Mouse (Mus musculus): ENCODE results near the gene Chd4.

The Chd4 gene

DNA sequence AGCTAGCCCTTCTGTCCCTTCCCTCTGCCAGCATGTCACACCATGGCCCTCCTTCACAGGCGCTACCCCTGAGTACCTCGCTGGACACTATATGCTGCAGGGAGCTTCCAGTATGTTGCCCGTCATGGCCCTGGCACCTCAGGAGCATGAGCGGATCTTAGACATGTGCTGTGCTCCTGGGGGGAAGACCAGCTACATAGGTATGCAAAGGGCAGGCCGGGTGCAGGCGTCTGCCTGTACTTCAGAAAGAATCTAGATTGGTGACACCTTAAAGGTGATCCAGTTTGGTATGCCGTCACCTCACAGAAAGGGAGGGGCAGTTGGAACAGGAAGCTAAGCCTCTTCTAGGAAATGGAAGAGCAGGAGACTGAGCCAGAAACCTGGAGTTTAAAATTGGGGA lies 44.0 kb downstream of the Chd4 start:
- no peak for DNase-seq (ENCODE audit: low spot score)

DNA sequence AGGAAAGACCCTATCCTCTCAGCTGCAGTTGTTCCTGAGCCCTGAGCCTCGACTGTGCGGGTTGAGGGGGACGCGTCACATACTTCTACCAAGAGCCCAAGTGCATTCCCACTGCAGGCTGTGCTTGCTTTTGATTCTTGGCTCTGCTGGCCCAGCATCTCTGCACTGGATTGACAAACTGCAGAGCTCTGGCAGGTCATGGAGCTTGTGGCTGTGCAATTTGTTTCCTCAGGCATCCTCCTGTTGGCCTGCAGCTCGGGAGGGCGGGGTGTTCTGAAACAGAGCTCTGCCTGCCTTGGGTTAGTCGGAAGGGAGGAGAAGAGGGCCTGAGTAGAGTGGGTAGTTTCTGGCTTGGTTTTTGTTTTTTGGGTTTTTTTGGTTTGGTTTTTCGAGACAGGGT lies 46.7 kb downstream of the Chd4 start:
- DNase-seq (ENCODE audit: low spot score) = no peak

DNA sequence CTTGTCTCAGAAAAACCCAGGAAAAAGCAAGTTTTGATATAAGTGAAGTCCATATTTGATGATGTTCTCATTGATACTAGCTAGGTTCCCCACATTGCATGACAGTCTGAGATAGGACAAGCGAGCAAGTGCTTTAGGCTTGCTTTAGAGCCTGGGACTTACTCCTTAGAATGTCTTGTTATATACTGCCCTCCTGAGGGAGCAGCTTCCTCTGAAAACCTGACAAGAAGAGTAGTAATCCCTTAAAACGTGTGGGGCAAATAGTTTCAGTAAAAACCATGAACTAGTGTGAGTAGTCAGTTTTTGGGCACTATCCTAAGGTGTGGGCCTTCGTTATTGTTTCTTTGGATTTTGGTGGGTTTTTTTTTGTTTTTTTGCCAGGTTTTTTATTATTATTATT lies 47.3 kb downstream of the Chd4 start:
- no peak for DNase-seq (ENCODE audit: low spot score)

DNA sequence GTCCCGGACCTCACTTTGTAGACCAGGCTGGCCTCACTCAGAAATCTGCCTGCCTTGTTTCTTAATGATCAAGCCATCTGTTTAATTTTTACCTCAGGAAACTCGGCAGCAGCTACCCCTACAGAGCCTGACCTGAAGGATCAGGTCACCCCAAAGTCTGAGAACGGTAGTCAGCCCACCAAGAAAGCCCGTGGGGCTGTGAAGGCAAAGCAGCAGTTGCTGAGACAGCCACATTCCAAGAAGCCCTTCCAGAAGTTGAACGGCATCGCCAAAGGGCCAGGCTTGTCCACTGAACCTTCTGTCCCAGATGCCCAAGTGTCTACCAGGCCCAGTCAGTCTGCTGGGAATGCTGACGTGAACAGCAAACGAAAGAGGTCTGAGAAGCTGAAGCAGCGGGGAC lies 48.1 kb downstream of the Chd4 start:
- no peak for DNase-seq (ENCODE audit: low spot score)

DNA sequence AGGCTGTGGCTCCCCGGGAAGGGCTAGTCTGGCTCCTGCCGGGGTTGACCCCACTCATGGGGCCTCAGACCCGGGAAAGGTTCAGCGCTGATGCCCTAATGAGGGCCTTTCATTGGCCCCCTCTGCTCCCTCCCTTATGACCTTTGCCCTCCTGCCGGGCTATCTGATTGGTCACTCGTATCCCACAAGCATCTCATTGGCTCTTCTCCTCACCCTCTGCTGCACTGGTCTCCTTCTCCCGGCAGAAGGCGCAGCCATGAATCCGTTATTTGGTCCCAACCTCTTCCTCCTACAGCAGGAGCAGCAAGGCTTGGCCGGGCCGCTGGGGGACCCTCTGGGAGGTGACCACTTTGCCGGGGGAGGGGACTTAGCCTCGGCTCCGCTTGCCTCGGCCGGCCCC lies 49.2 kb downstream of the Chd4 start, which contains the start of gene Iffo1:
TSS of gene Iffo1 (plus strand) at position 241 of the 400 bp plus-strand sequence.
- no peak for DNase-seq (ENCODE audit: low spot score)

DNA sequence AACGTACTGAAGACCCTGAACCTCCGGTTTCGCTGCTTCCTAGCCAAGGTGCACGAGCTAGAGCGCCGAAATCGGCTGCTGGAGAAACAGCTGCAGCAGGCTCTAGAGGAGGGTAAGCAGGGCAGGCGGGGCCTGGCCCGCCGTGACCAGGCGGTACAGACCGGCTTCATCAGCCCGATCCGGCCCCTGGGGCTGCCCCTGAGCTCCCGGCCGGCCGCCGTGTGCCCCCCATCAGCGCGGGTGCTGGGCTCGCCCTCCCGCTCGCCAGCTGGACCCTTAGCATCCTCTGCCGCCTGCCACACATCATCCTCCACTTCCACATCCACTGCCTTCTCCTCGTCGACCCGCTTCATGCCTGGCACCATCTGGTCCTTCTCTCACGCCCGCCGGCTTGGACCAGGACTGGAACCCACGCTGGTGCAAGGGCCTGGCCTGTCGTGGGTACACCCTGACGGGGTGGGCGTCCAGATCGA lies 49.7 kb downstream of the Chd4 start:
- DNase-seq (ENCODE audit: low spot score) = no peak

DNA sequence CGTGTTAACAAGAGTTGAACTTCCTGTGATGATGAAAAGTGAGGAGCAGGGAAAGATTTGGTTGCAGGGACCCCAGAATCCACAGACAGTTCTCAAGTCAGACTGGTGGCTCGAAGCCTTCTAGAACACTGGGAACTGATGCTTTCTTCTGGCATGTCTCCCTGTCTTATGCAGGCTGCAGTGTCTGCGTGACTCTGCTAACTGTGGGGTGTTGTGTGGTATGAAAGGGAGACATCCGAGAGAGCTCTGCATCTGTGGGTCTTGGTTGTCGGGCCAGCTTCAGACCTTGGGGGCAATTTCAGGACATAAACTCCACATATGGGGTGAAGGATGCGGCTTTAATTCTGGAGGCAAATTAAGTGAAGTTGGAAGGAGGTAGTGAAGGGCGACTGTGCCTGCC lies 50.4 kb downstream of the Chd4 start:
- no peak for DNase-seq (ENCODE audit: low spot score)

DNA sequence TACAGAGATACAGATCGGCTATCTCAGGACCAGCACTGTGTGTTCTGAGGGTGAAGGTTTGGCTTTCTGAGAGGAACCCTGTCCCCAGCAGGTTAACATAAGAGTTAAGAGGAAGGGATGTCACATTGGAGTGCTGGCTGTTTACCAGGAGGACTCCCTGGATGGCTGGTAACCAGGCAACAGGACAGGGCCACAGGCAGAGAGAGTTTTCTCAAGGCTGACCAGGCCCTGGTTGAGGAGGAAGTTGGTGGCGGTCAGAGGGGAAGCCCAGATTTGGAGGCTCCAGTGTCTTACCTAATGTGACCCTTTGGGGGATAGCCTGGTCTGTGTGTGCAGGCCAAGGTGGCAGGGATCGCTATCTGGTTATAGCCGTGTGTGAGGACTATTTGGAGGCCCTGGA lies 51.0 kb downstream of the Chd4 start:
- DNase-seq (ENCODE audit: low spot score) = no peak

DNA sequence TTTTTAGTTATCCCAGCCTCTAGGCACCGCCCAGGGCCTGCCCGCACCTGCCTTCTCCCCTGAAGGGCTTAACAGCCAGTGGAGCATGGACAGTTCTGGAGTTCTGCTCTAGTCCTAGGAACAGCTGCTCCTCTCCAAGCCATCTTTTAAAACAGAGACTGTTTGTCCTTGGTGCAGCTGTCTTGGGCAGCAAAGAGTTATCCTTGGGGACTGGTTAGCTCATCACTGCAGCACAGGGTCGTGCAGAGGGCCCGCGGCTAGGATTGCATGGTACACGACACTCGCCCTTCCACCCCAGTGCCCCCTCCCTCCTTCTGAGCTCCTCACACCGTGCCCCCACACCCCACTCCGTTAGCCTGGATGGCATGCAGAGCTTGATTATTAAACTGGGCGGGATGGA lies 51.5 kb downstream of the Chd4 start:
- no peak for DNase-seq (ENCODE audit: low spot score)

DNA sequence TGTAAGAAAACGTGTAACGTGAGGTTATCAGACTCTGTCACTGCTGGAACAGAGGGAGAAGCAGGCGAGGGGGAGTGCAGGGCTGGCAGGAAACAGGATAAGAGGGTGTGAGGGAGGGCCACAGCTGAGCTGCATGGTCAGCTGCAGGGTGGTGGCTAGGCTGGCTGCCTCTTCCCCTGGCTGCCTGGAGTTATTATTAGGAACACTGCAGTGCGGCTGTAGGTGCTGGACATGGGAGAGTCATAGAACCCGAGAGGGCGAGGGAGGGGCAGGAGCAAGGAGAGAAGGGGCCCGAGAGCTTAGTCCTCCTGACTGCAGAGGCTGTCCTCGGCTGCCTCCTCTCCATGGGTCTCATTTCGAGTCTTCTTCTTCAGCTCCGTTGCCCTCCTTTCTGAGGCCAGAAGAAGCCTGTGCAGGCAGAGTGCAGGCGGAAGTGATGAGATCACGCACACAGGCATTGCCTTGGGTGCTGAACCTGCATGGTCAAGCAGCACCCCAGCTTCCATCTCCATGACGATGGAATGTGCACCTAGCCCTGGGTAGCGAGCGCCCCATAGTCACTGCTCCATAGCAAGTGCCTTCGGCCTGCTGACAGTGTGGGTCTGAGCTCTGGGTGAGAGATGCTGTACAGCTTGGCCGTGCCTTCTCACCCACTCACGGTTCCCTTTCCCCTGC lies 52.6 kb downstream of the Chd4 start:
- DNase-seq (ENCODE audit: low spot score) = no peak

DNA sequence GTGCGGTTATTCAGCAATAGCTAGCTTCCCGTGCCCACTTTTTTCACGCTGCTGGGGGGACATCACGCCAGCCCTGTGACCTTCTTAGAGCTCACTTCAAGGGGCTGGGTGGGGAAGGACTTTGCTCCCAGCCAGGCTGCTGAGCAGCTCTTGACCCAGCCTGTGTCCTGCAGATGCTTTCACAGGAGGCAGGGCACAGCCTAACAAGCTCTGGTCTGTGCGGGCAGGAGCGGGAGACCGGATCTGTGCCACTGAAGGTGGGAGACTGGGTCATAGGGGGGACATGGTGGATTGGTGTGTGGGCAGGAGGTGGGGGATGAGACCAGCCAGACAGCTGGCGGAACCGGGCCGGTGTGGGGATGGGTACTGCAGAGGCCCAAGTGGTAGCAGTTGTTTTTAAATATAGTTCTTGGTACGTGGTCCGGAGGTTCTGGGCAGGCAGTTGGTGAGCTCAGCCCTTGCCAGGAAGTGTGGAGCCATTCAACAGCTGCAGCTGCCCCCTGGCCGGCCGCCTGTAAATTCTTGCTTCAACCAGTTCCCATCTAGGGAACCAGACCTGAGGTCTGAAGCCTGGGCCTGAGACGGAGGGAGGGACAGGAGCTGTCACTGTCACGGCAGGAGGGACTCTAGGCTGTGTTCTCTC lies 53.3 kb downstream of the Chd4 start:
- DNase-seq (ENCODE audit: low spot score) = no peak

DNA sequence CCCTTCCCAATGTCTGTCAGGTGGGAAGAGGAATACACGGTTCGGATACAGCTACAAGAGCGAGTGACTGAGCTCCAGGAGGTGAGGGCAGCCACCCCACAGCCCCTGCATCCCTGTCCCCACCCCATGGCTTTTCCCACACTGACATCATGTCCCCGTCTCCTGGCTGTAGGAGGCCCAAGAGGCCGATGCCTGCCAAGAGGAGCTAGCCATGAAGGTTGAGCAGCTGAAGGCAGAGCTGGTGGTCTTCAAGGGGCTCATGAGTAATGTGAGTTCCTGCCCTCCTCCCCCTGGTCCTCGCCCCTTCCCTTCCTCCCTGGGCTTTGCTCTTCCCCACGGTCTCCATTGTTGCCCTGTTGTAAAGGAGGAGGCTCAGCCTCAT lies 53.8 kb downstream of the Chd4 start:
- no peak for DNase-seq (ENCODE audit: low spot score)

DNA sequence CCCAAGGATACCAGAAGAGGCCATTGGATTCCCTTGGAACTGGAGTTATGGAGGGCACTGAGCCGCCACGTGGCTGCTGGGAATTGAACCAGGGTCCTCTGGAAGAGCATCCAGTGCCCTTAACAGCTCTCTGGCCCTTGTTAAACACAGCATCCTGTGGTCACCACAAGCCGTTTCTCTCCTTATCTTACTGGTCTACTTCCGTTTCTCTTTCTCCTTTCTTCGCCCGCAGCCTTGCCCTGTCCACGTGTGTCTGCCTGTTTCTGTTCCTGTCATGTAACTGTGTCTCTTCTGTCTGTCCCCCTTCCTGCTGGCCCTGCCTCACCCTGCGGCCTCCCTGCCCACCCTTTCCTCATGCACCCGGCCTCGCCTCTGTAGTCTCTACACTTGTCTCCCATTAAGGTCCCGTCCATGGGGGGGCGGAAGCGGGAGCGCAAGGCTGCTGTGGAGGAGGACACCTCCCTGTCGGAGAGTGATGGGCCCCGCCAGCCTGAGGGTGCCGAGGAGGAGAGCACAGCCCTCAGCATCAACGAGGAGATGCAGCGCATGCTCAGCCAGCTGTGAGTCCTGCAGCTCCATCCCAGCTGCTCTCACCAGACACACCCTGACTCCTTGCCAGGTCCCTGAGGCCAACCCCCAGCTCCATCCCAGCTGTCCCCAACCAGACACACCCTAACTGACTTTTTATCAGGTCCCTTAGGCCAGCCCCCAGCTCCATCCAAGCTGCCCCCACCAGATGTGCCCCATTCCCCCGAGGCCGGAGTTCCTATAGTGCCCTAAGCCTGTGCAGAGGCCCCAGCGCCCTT lies 56.6 kb downstream of the Chd4 start:
- DNase-seq (ENCODE audit: low spot score) = no peak

DNA sequence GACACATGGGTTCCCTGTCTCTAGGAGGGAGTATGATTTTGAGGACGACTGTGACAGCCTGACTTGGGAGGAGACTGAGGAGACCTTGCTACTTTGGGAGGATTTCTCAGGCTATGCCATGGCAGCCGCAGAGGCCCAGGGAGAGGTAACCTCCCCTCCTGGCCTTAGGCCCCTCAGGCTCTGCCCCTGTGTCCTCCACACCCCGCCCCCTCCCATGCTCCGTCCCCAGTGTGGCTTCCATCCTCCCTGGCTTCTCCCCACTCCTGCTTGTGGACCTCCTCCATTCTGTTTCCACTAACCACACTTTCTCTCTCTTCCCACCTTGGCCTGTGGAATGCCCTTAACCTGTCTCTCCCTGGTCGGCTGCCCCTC lies 57.2 kb downstream of the Chd4 start:
- no peak for DNase-seq (ENCODE audit: low spot score)

DNA sequence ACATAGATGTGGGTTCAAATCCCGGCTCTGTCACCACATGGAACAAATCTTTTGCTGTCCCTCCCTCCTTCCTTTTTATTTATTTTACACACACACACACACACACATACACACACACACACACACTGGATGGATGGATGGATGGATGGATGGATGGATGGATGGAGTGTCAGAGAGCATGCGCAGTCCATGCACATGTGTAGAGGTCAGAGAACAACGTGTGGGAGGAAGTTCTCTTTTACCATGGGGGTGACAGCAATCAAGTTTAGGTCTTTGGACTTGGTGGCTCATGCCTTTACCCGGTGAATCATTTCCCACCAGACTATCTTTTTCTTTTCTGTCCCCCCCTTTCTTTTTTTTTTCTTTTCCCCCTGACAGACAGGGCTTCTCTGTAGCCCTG lies 57.9 kb downstream of the Chd4 start:
- no peak for DNase-seq (ENCODE audit: low spot score)

DNA sequence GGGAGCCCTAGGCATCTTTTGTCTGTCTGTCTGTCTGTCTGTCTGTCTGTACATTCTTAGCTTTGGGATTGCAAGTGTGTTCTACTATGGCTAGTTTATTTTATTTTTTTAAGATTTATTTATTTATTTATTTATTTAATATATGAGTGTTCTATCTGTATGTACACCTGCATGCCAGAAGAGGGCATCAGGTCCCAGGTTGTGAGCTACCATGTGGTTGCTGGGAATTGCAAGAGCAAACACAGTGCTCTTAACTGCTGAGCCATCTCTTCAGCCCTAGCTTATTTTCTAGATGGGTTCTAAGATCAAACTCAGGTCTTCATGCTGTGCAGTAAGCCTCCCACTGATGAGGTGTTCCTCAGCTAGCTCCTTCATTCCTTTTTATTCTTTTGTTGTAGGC lies 58.8 kb downstream of the Chd4 start:
- DNase-seq (ENCODE audit: low spot score) = no peak

DNA sequence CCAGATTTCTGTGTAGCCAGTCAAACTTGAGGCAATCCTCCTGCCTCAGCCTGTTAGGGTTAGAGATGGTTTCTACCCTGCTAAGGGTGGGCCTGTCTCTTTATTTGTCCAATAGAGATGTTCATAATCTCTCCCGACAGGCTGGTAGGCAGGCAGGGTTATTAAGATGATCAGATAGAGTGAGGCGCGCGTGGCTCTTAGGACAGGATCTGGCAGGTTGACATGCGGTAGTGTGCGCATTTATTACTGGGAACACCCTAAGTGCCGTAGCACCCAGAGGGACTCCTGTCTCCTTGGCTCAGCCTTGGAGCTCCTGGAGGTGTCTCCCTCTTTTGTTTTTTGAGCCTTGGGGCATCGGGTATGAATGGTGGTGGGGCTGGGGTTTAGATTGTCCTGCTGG lies 59.5 kb downstream of the Chd4 start:
- DNase-seq (ENCODE audit: low spot score) = no peak

DNA sequence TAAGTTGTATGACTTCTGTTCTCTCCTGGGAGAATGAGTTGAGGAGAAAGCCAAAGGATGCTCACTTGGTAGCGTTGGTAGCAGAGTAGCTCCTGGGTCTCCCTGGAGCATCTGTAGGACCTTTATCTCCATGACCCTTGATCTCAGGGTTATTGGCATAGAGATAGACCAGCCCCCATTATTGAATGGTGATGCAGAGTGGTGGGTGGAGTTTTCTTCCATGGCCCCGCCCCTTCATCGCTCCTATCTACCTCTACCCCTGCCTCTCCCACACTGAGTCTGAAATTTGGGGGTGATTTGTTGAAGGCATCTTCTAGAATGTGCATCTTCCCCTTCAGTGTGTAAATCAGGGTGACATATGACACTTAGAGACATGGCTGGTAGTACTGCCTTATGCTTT lies 60.7 kb downstream of the Chd4 start:
- no peak for DNase-seq (ENCODE audit: low spot score)

DNA sequence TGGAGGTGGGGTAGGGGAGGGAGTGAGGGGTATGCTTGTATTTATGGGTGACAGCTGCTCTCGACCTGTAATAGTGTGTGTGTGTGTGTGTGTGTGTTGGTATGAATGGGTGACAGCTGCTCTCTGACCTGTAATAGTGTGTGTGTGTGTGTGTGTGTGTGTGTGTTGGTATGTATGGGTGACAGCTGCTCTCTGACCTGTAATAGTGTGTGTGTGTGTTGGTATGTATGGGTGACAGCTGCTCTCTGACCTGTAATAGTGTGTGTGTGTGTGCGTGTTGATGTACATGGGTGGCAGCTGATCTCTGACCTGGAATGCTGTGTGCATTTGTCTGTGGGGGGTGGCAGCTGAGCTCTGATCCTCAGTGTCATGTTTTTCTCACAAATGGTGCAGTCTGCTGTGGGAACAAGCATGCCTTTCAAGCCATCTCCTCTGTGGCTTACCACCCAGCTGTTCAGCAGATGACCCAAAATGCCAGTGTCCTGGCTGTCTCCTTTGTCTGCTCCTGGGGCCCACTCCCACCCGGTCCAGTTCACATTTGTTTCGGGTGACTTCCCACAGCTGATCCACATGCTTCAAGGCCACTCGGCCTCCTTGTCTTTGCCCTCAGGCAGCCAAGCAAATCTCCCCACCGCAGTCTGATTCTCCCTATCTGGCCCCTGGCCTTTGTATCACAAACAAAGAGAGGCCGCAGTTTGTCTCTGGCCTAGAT lies 61.3 kb downstream of the Chd4 start:
- no peak for DNase-seq (ENCODE audit: low spot score)

DNA sequence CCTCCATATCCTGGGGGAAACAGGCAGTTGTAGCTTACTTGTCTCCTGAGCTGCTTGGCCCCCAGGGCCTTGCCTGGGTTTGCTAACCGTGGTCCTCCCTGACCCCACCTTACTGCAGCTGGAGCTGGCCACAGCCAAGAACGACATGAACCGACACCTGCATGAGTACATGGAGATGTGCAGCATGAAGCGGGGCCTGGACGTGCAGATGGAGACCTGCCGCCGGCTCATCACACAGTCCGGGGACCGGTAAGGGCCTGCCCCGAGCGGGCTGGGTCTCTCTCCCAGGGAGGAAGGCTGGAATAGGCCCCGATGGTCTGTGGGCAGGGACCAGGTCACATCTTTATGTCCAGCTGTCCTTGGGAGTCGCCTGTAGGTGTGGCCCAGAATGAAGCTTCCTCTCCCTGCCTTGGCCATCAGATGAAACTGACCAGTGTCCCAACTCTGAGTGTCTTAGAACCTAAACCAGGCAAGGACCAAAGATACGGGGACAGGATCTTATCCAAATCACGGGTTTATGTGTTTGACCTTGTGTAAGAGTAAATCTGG lies 63.2 kb downstream of the Chd4 start:
- no peak for DNase-seq (ENCODE audit: low spot score)

DNA sequence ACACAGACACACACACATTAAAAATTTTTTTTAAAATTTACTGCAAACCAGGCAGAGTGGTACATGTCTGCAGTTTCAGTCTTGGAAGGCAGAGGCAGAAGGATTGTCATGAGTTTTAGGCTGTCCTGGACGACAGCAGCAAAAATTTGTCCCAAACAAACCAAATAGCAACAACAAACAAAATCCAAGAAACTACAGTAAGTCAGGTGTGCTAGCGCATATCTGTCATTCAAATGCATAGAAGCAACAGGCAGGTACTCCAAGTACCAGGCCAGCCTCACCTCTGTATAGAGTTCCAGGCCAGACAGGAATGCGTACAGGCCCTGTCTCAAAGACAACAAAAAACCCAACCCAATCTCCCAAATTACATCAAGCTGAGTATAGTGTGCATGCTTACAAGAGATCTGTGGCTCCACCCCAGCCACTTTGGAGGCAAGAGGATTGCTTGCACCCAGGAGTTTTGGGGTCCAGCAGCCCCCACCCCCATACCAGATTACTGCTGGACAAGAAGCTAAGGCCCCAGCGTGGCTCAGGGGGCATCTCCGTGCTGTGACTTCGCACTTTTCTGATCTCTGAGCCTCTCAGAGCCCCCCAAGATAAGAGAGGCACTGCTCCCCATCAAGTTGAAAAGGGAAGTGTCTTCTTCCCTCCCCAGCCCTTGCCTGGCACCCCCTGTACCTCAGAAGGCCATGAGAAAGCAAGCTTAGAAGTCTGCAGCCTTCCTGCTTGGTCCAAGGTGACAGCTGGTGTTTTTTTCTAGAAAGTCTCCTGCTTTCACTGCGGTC lies 64.2 kb downstream of the Chd4 start:
- no peak for DNase-seq (ENCODE audit: low spot score)

DNA sequence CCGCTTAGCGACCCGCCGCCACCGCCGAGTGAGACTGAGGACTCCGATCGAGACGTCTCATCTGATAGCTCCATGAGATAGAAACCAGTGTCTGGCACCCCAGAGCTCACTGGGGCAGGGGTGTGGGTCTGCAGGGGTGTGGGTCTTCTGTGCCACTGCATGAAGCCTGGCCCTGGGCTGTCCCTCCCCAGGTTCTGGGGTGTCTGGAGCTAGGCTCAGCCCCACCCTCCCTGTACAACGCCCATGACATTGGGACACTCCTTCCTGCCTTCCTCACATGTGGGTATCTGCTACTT lies 64.7 kb downstream of the Chd4 start:
- DNase-seq (ENCODE audit: low spot score) = no peak
